Mouse (Mus musculus): ENCODE results near the gene Kcnj1. TPM values are rescaled to one million over a fixed set of nuclear protein-coding genes. Genes with fewer than 3 reads are reported as not detected.

Gene Kcnj1
- not detected in 2 replicates for polyA plus RNA-seq (2012; rRNA removed)

DNA sequence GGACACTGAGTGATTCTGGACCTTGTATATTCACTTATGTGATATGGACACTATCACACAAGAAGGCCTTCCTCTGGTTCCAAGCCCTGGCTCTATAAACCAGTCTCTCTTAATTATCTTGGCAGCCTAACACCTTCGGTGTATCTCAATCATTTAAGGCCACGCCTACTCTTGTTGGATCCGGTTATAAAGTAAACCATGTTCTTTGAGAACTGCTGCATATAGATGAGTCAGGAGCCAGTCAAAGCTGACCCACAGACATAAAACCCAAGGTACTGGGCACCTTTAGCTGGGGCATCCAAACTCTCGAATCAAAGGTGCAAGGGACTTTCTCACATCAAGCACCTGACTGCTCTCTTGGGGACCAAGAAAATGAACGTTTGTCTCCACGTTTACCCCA lies at the start of gene Kcnj1:
Kcnj1 (plus strand) TSS at position 292 of the 400 bp plus-strand sequence.
- Histone ChIP-seq H3K4me3 (ENCODE audit: low read depth, low read length) (no peak within 1 kb of the TSS), H3K27ac (ENCODE audit: insufficient read depth, low read depth, low read length) (no peak within 1 kb of the TSS), H3K36me3 (ENCODE audit: control insufficient read depth, insufficient read depth, low read length) (no peaks in the 10 kb centered on the region), H3K4me1 (ENCODE audit: control insufficient read depth, insufficient read depth, insufficient read length, low read length) (no peaks in the 10 kb centered on the region), H3K27me3 (ENCODE audit: control insufficient read depth, insufficient read depth, low read length) (no peaks in the 10 kb centered on the region)
- TF ChIP-seq POLR2A (IDR thresholded peaks at IDR 0.05; ENCODE audit: low read depth, low read length) (no peak), CTCF (IDR thresholded peaks at IDR 0.05; ENCODE audit: extremely low read depth, insufficient read length, insufficient replicate concordance, low read depth, low read length) (no peak)
- WGBS: 51% methylated on average over 6 of the region's 6 CpGs

DNA sequence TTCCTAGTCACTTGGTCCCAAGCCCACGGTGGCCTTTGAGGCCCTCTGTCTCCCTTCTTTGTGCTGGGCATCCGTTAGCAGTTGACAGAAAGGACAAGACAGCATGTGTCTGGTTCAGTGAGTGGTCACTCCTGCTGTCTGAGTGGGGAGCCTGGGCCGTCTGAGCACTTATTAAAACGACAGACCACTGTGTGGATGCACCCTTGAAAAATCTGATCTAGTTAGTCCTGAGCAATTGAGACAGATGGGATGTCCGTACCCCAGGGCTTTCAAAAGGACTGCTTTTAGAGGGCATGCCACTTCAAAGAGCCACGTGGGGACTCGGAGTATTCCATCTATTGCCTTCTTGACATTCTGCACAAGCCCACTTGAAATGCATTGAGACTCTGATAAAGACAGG lies 48.7 kb upstream of the Kcnj1 start:
- no peak overlapping the region for H3K4me3 ChIP-seq (ENCODE audit: low read depth, low read length)
- 75% methylated on average over 7 of the region's 7 CpGs for WGBS
- no peak overlapping the region for H3K27ac ChIP-seq (ENCODE audit: insufficient read depth, low read depth, low read length)
- H3K27me3 ChIP-seq (ENCODE audit: control insufficient read depth, insufficient read depth, low read length): no peaks in the 10 kb centered on the region
- TF ChIP-seq POLR2A (IDR thresholded peaks at IDR 0.05; ENCODE audit: low read depth, low read length) (no peak), CTCF (IDR thresholded peaks at IDR 0.05; ENCODE audit: extremely low read depth, insufficient read length, insufficient replicate concordance, low read depth, low read length) (no peak)
- H3K4me1 ChIP-seq (ENCODE audit: control insufficient read depth, insufficient read depth, insufficient read length, low read length): no peaks in the 10 kb centered on the region
- no peaks in the 10 kb centered on the region for H3K36me3 ChIP-seq (ENCODE audit: control insufficient read depth, insufficient read depth, low read length)

- TF ChIP-seq CTCF (IDR thresholded peaks at IDR 0.05; ENCODE audit: extremely low read depth, insufficient read length, insufficient replicate concordance, low read depth, low read length) (no peak), POLR2A (IDR thresholded peaks at IDR 0.05; ENCODE audit: low read depth, low read length) (no peak)
- WGBS: 62% methylated on average over 4 of the region's 4 CpGs
- Histone ChIP-seq H3K4me3 (ENCODE audit: low read depth, low read length) (no peak overlapping the region), H3K4me1 (ENCODE audit: control insufficient read depth, insufficient read depth, insufficient read length, low read length) (no peaks in the 10 kb centered on the region), H3K27me3 (ENCODE audit: control insufficient read depth, insufficient read depth, low read length) (no peaks in the 10 kb centered on the region), H3K27ac (ENCODE audit: insufficient read depth, low read depth, low read length) (no peak overlapping the region), H3K36me3 (ENCODE audit: control insufficient read depth, insufficient read depth, low read length) (no peaks in the 10 kb centered on the region)
Measured at GRCm38 (mm10) chr9:32328777-32329176, 43.5 kb upstream of the Kcnj1 start.

DNA sequence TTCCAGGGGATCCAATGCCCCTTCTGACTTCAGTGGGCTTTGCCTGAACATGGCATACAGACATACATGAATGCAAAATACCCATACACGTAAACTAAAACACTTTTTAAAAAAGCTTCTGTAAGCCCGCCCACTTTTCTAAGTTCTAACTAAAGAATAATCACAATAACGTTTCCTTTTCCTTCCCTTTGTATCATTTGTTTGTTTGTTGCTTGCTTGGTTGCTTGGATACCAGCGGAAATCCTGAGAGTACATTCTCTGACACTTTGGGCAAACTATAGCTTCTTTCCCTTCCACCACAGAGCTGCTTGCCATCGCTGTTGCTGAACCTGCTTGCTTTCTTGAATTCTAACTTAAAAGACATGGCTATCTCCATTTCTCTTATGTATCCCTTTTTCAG lies 41.1 kb upstream of the Kcnj1 start:
- no peak overlapping the region for H3K4me3 ChIP-seq (ENCODE audit: low read depth, low read length)

GRCm38 (mm10) chr9:32335389-32336150 lies 36.7 kb upstream of the Kcnj1 start:
- WGBS: 69% methylated on average over 13 of the region's 13 CpGs
- Histone ChIP-seq H3K36me3 (ENCODE audit: control insufficient read depth, insufficient read depth, low read length) (no peaks in the 10 kb centered on the region), H3K27me3 (ENCODE audit: control insufficient read depth, insufficient read depth, low read length) (no peaks in the 10 kb centered on the region), H3K4me1 (ENCODE audit: control insufficient read depth, insufficient read depth, insufficient read length, low read length) (no peaks in the 10 kb centered on the region), H3K4me3 (ENCODE audit: low read depth, low read length) (no peak overlapping the region), H3K27ac (ENCODE audit: insufficient read depth, low read depth, low read length) (no peak overlapping the region)
- no peak for TF ChIP-seq CTCF (IDR thresholded peaks at IDR 0.05; ENCODE audit: extremely low read depth, insufficient read length, insufficient replicate concordance, low read depth, low read length)
- TF ChIP-seq POLR2A (IDR thresholded peaks at IDR 0.05; ENCODE audit: low read depth, low read length): no peak

More for the DNA sequence above, 41.1 kb upstream of the Kcnj1 start:
- TF ChIP-seq CTCF (IDR thresholded peaks at IDR 0.05; ENCODE audit: extremely low read depth, insufficient read length, insufficient replicate concordance, low read depth, low read length) (no peak), POLR2A (IDR thresholded peaks at IDR 0.05; ENCODE audit: low read depth, low read length) (no peak)
- H3K4me1 ChIP-seq (ENCODE audit: control insufficient read depth, insufficient read depth, insufficient read length, low read length): no peaks in the 10 kb centered on the region
- H3K27ac ChIP-seq (ENCODE audit: insufficient read depth, low read depth, low read length): no peak overlapping the region
- WGBS: 58% methylated on average over 5 of the region's 5 CpGs
- H3K36me3 ChIP-seq (ENCODE audit: control insufficient read depth, insufficient read depth, low read length): no peaks in the 10 kb centered on the region
- H3K27me3 ChIP-seq (ENCODE audit: control insufficient read depth, insufficient read depth, low read length): no peaks in the 10 kb centered on the region

GRCm38 (mm10) chr9:32340831-32341230 lies 31.5 kb upstream of the Kcnj1 start:
- TF ChIP-seq CTCF (IDR thresholded peaks at IDR 0.05; ENCODE audit: extremely low read depth, insufficient read length, insufficient replicate concordance, low read depth, low read length) (no peak), POLR2A (IDR thresholded peaks at IDR 0.05; ENCODE audit: low read depth, low read length) (no peak)
- Histone ChIP-seq H3K27me3 (ENCODE audit: control insufficient read depth, insufficient read depth, low read length) (peaks cover 12% of the 10 kb centered on the region), H3K4me1 (ENCODE audit: control insufficient read depth, insufficient read depth, insufficient read length, low read length) (no peaks in the 10 kb centered on the region), H3K4me3 (ENCODE audit: low read depth, low read length) (no peak overlapping the region), H3K36me3 (ENCODE audit: control insufficient read depth, insufficient read depth, low read length) (no peaks in the 10 kb centered on the region), H3K27ac (ENCODE audit: insufficient read depth, low read depth, low read length) (no peak overlapping the region)
- 21% methylated on average over 5 of the region's 5 CpGs for WGBS

DNA sequence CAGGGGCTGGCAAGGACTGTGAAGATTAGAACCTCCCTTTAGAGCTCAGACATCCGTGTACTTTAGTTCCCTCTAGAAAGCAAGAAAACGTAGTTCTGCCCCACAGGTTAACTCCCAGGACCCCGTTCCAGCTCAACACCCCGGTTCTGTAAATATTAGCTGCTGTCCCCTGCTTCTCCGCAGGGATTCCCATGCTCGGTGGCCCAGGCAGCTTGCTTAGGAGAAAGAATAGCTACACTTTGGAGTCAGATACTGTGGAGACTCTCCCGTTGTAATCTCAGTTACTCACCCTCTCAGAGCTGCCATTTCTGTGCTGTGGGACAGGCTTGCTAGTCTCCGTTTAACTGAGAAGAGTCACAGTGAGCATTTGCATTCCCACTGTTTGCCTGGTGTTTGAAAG lies 29.4 kb upstream of the Kcnj1 start:
- TF ChIP-seq POLR2A (IDR thresholded peaks at IDR 0.05; ENCODE audit: low read depth, low read length) (no peak), CTCF (IDR thresholded peaks at IDR 0.05; ENCODE audit: extremely low read depth, insufficient read length, insufficient replicate concordance, low read depth, low read length) (no peak)
- no peaks in the 10 kb centered on the region for H3K36me3 ChIP-seq (ENCODE audit: control insufficient read depth, insufficient read depth, low read length)
- H3K27ac ChIP-seq (ENCODE audit: insufficient read depth, low read depth, low read length): no peak overlapping the region
- H3K4me1 ChIP-seq (ENCODE audit: control insufficient read depth, insufficient read depth, insufficient read length, low read length): no peaks in the 10 kb centered on the region
- no peak overlapping the region for H3K4me3 ChIP-seq (ENCODE audit: low read depth, low read length)
- WGBS: 27% methylated on average over 8 of the region's 8 CpGs
- peaks cover 12% of the 10 kb centered on the region for H3K27me3 ChIP-seq (ENCODE audit: control insufficient read depth, insufficient read depth, low read length)

Data from small intestine, adult 2 months (tissue).